Mouse (Mus musculus): Measurements from ENCODE around the gene Rusc2. TPM values are rescaled to one million over a fixed set of nuclear protein-coding genes. Genes with fewer than 3 reads are reported as not detected.

Rusc2 gene
- not detected in 2 replicates for polyA plus RNA-seq (2012; ENCODE audit: insufficient read depth, insufficient read length, low replicate concordance, missing spikeins)

- Histone ChIP-seq H3K27ac (ENCODE audit: insufficient read depth, low read depth, low read length) (peak within 1 kb of the TSS; percentile 86), H3K4me1 (ENCODE audit: control insufficient read depth, insufficient read depth, low read length) (peaks cover 10% of the 10 kb centered on the region), H3K4me3 (ENCODE audit: insufficient read depth, low read depth, low read length) (peak within 1 kb of the TSS; percentile 99)
- WGBS: under 1% methylated on average over 63 of the region's 63 CpGs
- TF ChIP-seq CTCF (IDR thresholded peaks at IDR 0.05; ENCODE audit: insufficient read depth, low read depth, low read length): no peak
- TF ChIP-seq POLR2A (IDR thresholded peaks at IDR 0.05; ENCODE audit: insufficient read depth, low read depth, low read length): peak; percentile 77
Observed at GRCm38 (mm10) chr4:43381408-43382154, at the start of gene Rusc2. TSS of gene Rusc2 (plus strand) at chr4:43381979.

GRCm38 (mm10) chr4:43334771-43335170, 47.0 kb upstream of the Rusc2 start:
- WGBS: 45% methylated on average over 2 of the region's 2 CpGs
- H3K4me3 ChIP-seq (ENCODE audit: insufficient read depth, low read depth, low read length): no peak overlapping the region
- no peak overlapping the region for H3K27ac ChIP-seq (ENCODE audit: insufficient read depth, low read depth, low read length)
- no peaks in the 10 kb centered on the region for H3K4me1 ChIP-seq (ENCODE audit: control insufficient read depth, insufficient read depth, low read length)
- TF ChIP-seq POLR2A (IDR thresholded peaks at IDR 0.05; ENCODE audit: insufficient read depth, low read depth, low read length) (no peak), CTCF (IDR thresholded peaks at IDR 0.05; ENCODE audit: insufficient read depth, low read depth, low read length) (no peak)

DNA sequence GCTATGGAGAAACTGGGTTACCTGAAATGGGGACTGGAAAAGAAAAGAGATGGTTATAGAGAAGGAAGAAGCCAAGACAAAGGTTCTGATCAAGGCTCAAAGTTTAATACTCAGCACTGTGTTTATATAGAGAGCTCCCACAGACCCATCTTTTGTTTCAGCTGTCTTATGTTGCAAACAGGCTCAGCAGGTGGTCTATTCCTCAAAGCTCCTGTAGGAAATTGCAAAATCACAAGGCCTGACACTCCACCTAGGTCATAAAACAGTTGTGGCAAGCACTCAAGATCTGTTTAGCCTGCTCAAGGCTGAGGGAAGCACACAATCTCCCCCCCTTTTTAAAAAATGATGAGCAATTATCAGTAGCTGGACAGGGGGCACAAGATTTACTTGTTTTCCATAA, 45.6 kb upstream of the Rusc2 start:
- no peaks in the 10 kb centered on the region for H3K4me1 ChIP-seq (ENCODE audit: control insufficient read depth, insufficient read depth, low read length)
- no peak for TF ChIP-seq POLR2A (IDR thresholded peaks at IDR 0.05; ENCODE audit: insufficient read depth, low read depth, low read length)
- TF ChIP-seq CTCF (IDR thresholded peaks at IDR 0.05; ENCODE audit: insufficient read depth, low read depth, low read length): no peak
- no peak overlapping the region for H3K4me3 ChIP-seq (ENCODE audit: insufficient read depth, low read depth, low read length)
- no peak overlapping the region for H3K27ac ChIP-seq (ENCODE audit: insufficient read depth, low read depth, low read length)

- no peak overlapping the region for H3K27ac ChIP-seq (ENCODE audit: insufficient read depth, low read depth, low read length)
- no peak for TF ChIP-seq POLR2A (IDR thresholded peaks at IDR 0.05; ENCODE audit: insufficient read depth, low read depth, low read length)
- no peak for TF ChIP-seq CTCF (IDR thresholded peaks at IDR 0.05; ENCODE audit: insufficient read depth, low read depth, low read length)
- WGBS: 76% methylated on average over 4 of the region's 4 CpGs
- H3K4me3 ChIP-seq (ENCODE audit: insufficient read depth, low read depth, low read length): no peak overlapping the region
- no peaks in the 10 kb centered on the region for H3K4me1 ChIP-seq (ENCODE audit: control insufficient read depth, insufficient read depth, low read length)
Observed at GRCm38 (mm10) chr4:43340096-43340804, 41.5 kb upstream of the Rusc2 start.

GRCm38 (mm10) chr4:43341276-43341891, 40.4 kb upstream of the Rusc2 start:
- H3K4me3 ChIP-seq (ENCODE audit: insufficient read depth, low read depth, low read length): no peak overlapping the region
- H3K27ac ChIP-seq (ENCODE audit: insufficient read depth, low read depth, low read length): no peak overlapping the region
- H3K4me1 ChIP-seq (ENCODE audit: control insufficient read depth, insufficient read depth, low read length): no peaks in the 10 kb centered on the region
- 58% methylated on average over 7 of the region's 7 CpGs for WGBS
- TF ChIP-seq CTCF (IDR thresholded peaks at IDR 0.05; ENCODE audit: insufficient read depth, low read depth, low read length) (no peak), POLR2A (IDR thresholded peaks at IDR 0.05; ENCODE audit: insufficient read depth, low read depth, low read length) (no peak)

GRCm38 (mm10) chr4:43342443-43342842, 39.3 kb upstream of the Rusc2 start:
- 63% methylated on average over 10 of the region's 10 CpGs for WGBS
- TF ChIP-seq CTCF (IDR thresholded peaks at IDR 0.05; ENCODE audit: insufficient read depth, low read depth, low read length) (no peak), POLR2A (IDR thresholded peaks at IDR 0.05; ENCODE audit: insufficient read depth, low read depth, low read length) (no peak)
- no peak overlapping the region for H3K4me3 ChIP-seq (ENCODE audit: insufficient read depth, low read depth, low read length)
- H3K27ac ChIP-seq (ENCODE audit: insufficient read depth, low read depth, low read length): no peak overlapping the region
- H3K4me1 ChIP-seq (ENCODE audit: control insufficient read depth, insufficient read depth, low read length): no peaks in the 10 kb centered on the region

- Histone ChIP-seq H3K4me3 (ENCODE audit: insufficient read depth, low read depth, low read length) (no peak overlapping the region), H3K4me1 (ENCODE audit: control insufficient read depth, insufficient read depth, low read length) (peaks cover 2% of the 10 kb centered on the region; the same call in 1 of the 2 replicates), H3K27ac (ENCODE audit: insufficient read depth, low read depth, low read length) (no peak overlapping the region)
- WGBS: 75% methylated on average over 2 of the region's 2 CpGs
- TF ChIP-seq POLR2A (IDR thresholded peaks at IDR 0.05; ENCODE audit: insufficient read depth, low read depth, low read length) (no peak), CTCF (IDR thresholded peaks at IDR 0.05; ENCODE audit: insufficient read depth, low read depth, low read length) (no peak)
Observed at GRCm38 (mm10) chr4:43344932-43345331, 36.8 kb upstream of the Rusc2 start.

GRCm38 (mm10) chr4:43349206-43349605, 32.6 kb upstream of the Rusc2 start:
- 57% methylated on average over 5 of the region's 5 CpGs for WGBS
- no peak overlapping the region for H3K4me3 ChIP-seq (ENCODE audit: insufficient read depth, low read depth, low read length)
- H3K4me1 ChIP-seq (ENCODE audit: control insufficient read depth, insufficient read depth, low read length): peaks cover 2% of the 10 kb centered on the region; the same call in 1 of the 2 replicates
- TF ChIP-seq CTCF (IDR thresholded peaks at IDR 0.05; ENCODE audit: insufficient read depth, low read depth, low read length): no peak
- no peak for TF ChIP-seq POLR2A (IDR thresholded peaks at IDR 0.05; ENCODE audit: insufficient read depth, low read depth, low read length)
- H3K27ac ChIP-seq (ENCODE audit: insufficient read depth, low read depth, low read length): no peak overlapping the region

All from olfactory bulb, adult 2 months (tissue).